Mouse (Mus musculus) embryonic facial prominence, embryonic 14.5 days (tissue): Measurements from ENCODE around the gene Foxp1. TPM values are rescaled to one million over a fixed set of nuclear protein-coding genes. Genes with fewer than 3 reads are reported as not detected.

Experiments
- ATAC-seq: fragments of 200-750 bp; cut with Nextera tagmentation; 2 replicates; pipeline ENCODE4 v1.8.0; 2017; ENCODE audit warnings: low read depth, moderate number of reproducible peaks, moderate TSS enrichment
- DNase-seq: peaks from one replicate; pipeline ENCODE4 v3.0.0-alpha.2; 2015; ENCODE audit warnings: low spot score
- H3K27ac ChIP-seq: fragments of 300-500 bp; sonication (generic); replicated peaks from 2 replicates; pipeline ENCODE4 v1.5.1; 2014; ENCODE audit warnings: low read depth, mild to moderate bottlenecking, low read length, moderate library complexity
- H3K27me3 ChIP-seq: fragments of 300-500 bp; sonication (generic); replicated peaks from 2 replicates; pipeline ENCODE4 v1.6.1; 2014; ENCODE audit warnings: low read length; ENCODE audit not compliant: control insufficient read depth, insufficient read depth
- H3K36me3 ChIP-seq: fragments of 300-500 bp; sonication (generic); 2 replicates; pipeline ENCODE4 v1.6.1; 2014; ENCODE audit warnings: low read length, mixed read lengths; ENCODE audit not compliant: control insufficient read depth, insufficient read depth
- H3K4me1 ChIP-seq: fragments of 300-500 bp; sonication (generic); 2 replicates; pipeline ENCODE4 v1.6.1; 2014; ENCODE audit warnings: antibody characterized with exemption, low read length; ENCODE audit not compliant: control insufficient read depth, insufficient read depth
- H3K4me2 ChIP-seq: fragments of 300-500 bp; sonication (generic); 2 replicates; pipeline ENCODE4 v1.6.1; 2014; ENCODE audit warnings: low read depth, mild to moderate bottlenecking, low read length, moderate library complexity, mixed read lengths
- H3K4me3 ChIP-seq: fragments of 300-500 bp; sonication (generic); 2 replicates; pipeline ENCODE4 v1.5.1; 2014; ENCODE audit warnings: low read depth, mild to moderate bottlenecking, low read length
- H3K9ac ChIP-seq: fragments of 300-500 bp; sonication (generic); 2 replicates; pipeline ENCODE4 v1.6.1; 2014; ENCODE audit warnings: low read depth, mild to moderate bottlenecking, low read length, moderate library complexity, mixed read lengths
- H3K9me3 ChIP-seq: fragments of 300-500 bp; sonication (generic); 2 replicates; pipeline ENCODE4 v1.6.1; 2016; ENCODE audit warnings: low read length; ENCODE audit not compliant: control insufficient read depth
- WGBS: fragments of 180-500 bp; shearing (Covaris S2); extraction: QIAGEN DNeasy Blood & Tissue Kit; methylation state at CpG from one replicate; pipeline ENCODE4 v1.1.7; 2014; 5-methylcytosine and 5-hydroxymethylcytosine counted together
- polyA plus RNA-seq: library from polyadenylated mRNA; unstranded; fragments of >200 nt; fragmentation: Nextera tagmentation; extraction: Ambion mirVana; gene quantifications from 2 replicates; pipeline ENCODE4 v1.2.1, GENCODE M21; 2014

Foxp1 gene
- polyA plus RNA-seq, 1 experiment from 2014 or later: 80.1 TPM

DNA sequence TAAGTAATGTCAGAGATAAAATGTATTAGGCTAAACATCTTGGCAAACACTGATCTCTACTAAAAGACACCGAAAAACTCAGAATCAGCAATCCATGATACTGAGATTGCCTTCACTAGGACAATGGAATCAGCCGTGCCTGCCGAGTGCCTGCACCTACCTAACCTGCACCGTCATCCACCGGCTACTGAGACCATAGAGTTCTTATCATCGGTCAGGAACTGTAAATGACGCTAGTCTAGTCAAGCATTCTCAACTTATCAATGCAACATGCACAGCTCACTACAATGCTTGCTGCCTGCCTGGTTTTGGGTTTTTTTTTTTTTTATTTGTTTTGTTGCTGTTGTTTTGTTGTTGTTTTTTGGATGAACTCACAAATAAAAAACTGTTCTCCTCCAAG, 542.1 kb downstream of the Foxp1 start:
- no peak for ATAC-seq
- Histone ChIP-seq H3K27ac (no peak overlapping the region), H3K9ac (no peak overlapping the region), H3K27me3 (no peaks in the 10 kb centered on the region), H3K4me3 (no peak overlapping the region), H3K9me3 (no peaks in the 10 kb centered on the region), H3K4me1 (no peaks in the 10 kb centered on the region), H3K4me2 (no peak overlapping the region), H3K36me3 (peaks cover 15% of the 10 kb centered on the region)
- WGBS: 94% methylated on average over 7 of the region's 7 CpGs
- no peak for DNase-seq

DNA sequence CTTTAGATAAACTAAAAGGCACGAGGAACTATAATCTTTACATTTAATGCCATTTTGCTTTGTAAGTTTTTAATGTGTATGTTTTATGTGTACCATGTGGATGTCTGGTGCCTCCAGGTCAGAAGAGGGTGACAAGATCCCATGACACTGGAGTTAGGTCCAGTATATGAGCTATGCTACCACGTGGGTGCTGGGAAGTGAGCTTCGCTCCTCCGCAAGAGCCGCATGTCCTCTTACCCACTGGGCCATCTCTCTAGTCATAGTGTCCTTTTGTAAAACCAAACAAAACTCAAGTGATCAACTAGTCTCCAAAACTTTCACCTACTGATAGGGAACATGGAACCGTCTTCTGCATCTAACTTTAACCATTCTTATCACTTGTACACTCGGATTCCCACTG, 542.5 kb downstream of the Foxp1 start:
- no peak overlapping the region for H3K4me3 ChIP-seq
- no peaks in the 10 kb centered on the region for H3K9me3 ChIP-seq
- no peak overlapping the region for H3K4me2 ChIP-seq
- H3K27me3 ChIP-seq: no peaks in the 10 kb centered on the region
- no peak overlapping the region for H3K27ac ChIP-seq
- DNase-seq: no peak
- H3K4me1 ChIP-seq: no peaks in the 10 kb centered on the region
- H3K9ac ChIP-seq: no peak overlapping the region
- no peak for ATAC-seq
- 95% methylated on average over 7 of the region's 7 CpGs for WGBS
- peaks cover 15% of the 10 kb centered on the region for H3K36me3 ChIP-seq

DNA sequence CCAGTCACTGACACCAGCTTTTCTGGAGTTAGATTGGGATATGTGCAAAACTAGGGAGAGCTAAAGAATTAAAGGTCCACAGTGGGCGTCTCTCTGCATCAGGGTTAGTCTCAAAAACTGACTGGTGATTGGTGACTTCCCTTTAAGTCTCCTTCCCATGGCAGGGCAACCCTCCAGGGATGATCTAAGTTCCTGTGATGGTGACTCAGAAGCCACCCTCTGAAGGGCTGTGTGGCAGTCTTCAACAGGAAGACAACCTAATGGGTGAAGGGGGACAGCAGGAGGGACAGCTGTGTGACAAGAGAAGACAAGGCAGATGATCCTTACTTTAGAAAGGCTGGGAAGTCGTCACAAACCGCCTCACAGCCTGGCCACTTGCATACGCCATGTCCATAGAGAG, 544.7 kb downstream of the Foxp1 start:
- Histone ChIP-seq H3K27ac (no peak overlapping the region), H3K4me2 (no peak overlapping the region), H3K4me1 (no peaks in the 10 kb centered on the region), H3K9me3 (no peaks in the 10 kb centered on the region), H3K4me3 (no peak overlapping the region), H3K9ac (no peak overlapping the region), H3K36me3 (peaks cover 32% of the 10 kb centered on the region), H3K27me3 (no peaks in the 10 kb centered on the region)
- DNase-seq (no peak), ATAC-seq (no peak)
- 96% methylated on average over 4 of the region's 4 CpGs for WGBS

DNA sequence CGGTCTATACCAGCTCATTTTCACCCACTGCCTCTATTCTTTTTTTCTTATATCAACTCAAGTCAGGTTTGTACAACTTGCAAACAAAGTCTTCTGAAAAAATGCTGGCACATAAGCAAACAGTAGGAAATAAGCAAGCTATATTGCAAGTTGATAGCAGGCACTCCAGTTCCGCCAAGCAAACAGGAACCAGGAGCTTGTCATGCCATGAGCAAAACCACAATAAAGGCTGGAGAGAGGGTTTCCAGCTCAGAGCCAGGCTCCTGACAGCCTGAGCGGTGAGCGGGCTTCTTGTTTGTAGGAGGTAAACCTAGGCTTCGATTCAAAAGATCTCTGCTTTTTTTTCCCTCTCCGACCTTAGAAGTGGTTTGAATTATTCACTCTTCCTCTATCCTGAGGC, 546.6 kb downstream of the Foxp1 start:
- ATAC-seq (no peak; the same call in 1 of the 2 replicates), DNase-seq (peak; percentile 50)
- H3K36me3 ChIP-seq: peaks cover 32% of the 10 kb centered on the region
- no peak overlapping the region for H3K4me2 ChIP-seq
- 58% methylated on average over 6 of the region's 6 CpGs for WGBS
- no peak overlapping the region for H3K27ac ChIP-seq
- H3K4me1 ChIP-seq: peaks cover 8% of the 10 kb centered on the region; the same call in 1 of the 2 replicates
- no peaks in the 10 kb centered on the region for H3K9me3 ChIP-seq
- no peaks in the 10 kb centered on the region for H3K27me3 ChIP-seq
- H3K4me3 ChIP-seq: no peak overlapping the region
- no peak overlapping the region for H3K9ac ChIP-seq

GRCm38 (mm10) chr6:98973433-98973832, 549.1 kb downstream of the Foxp1 start:
- Histone ChIP-seq H3K9ac (no peak overlapping the region), H3K4me2 (no peak overlapping the region), H3K27ac (no peak overlapping the region), H3K27me3 (no peaks in the 10 kb centered on the region), H3K9me3 (no peaks in the 10 kb centered on the region), H3K36me3 (peaks cover 32% of the 10 kb centered on the region), H3K4me3 (no peak overlapping the region), H3K4me1 (peaks cover 18% of the 10 kb centered on the region)
- DNase-seq: no peak
- no peak for ATAC-seq
- 89% methylated on average over 5 of the region's 5 CpGs for WGBS

GRCm38 (mm10) chr6:98972404-98972803, 550.1 kb downstream of the Foxp1 start:
- peaks cover 25% of the 10 kb centered on the region for H3K36me3 ChIP-seq
- H3K27me3 ChIP-seq: no peaks in the 10 kb centered on the region
- H3K4me2 ChIP-seq: no peak overlapping the region
- no peaks in the 10 kb centered on the region for H3K9me3 ChIP-seq
- 35% methylated on average over 7 of the region's 7 CpGs for WGBS
- no peak overlapping the region for H3K4me3 ChIP-seq
- DNase-seq (peak; percentile 59), ATAC-seq (peak; percentile 23; the same call in 1 of the 2 replicates)
- H3K9ac ChIP-seq: no peak overlapping the region
- H3K27ac ChIP-seq: peak overlapping the region; percentile 40; the same call in 1 of the 2 replicates
- H3K4me1 ChIP-seq: peaks cover 18% of the 10 kb centered on the region

- no peak overlapping the region for H3K27ac ChIP-seq
- H3K9me3 ChIP-seq: no peaks in the 10 kb centered on the region
- peaks cover 4% of the 10 kb centered on the region; the same call in 1 of the 2 replicates for H3K4me1 ChIP-seq
- H3K36me3 ChIP-seq: 0 out of 2 replicates have a peak, but pooled peaks cover 3% of the 10 kb centered on the region
- ATAC-seq: no peak
- WGBS: 84% methylated on average over 6 of the region's 6 CpGs
- no peak overlapping the region for H3K9ac ChIP-seq
- no peaks in the 10 kb centered on the region for H3K27me3 ChIP-seq
- H3K4me3 ChIP-seq: no peak overlapping the region
- DNase-seq: no peak
- no peak overlapping the region for H3K4me2 ChIP-seq
These were observed 563.2 kb downstream of the Foxp1 start for GRCm38 (mm10) chr6:98959333-98959732.

GRCm38 (mm10) chr6:98956522-98957169, 565.9 kb downstream of the Foxp1 start:
- ATAC-seq: no peak

DNA sequence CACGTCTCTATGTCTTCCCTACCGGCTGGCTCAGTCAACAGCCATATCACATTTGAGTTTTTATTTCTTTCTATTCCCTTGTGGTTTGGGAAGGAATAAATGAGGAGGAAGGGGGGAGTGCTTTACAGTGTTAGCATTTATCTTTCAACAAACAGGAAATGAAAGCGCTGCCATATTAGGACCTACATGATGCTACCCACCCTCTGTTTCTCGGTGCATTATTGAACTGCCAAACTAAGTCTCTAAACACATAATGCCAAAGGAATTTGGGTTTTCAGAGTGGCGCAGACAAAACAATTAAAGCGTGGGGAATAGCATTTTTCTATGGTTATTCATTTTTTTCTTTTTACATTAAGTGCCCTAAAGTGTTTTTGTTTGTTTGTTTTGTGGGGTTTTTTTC, 566.8 kb downstream of the Foxp1 start:
- H3K4me3 ChIP-seq: no peak overlapping the region
- H3K27me3 ChIP-seq: no peaks in the 10 kb centered on the region
- no peak overlapping the region for H3K27ac ChIP-seq
- 0 out of 2 replicates have a peak, but pooled peaks have one; percentile 42 for ATAC-seq
- H3K4me1 ChIP-seq: peaks cover 11% of the 10 kb centered on the region
- H3K4me2 ChIP-seq: no peak overlapping the region
- peaks cover 14% of the 10 kb centered on the region for H3K36me3 ChIP-seq
- WGBS: 54% methylated on average over 6 of the region's 6 CpGs
- H3K9ac ChIP-seq: no peak overlapping the region
- no peaks in the 10 kb centered on the region for H3K9me3 ChIP-seq
- no peak for DNase-seq

More at GRCm38 (mm10) chr6:98956522-98957169, 565.9 kb downstream of the Foxp1 start:
- peaks cover 14% of the 10 kb centered on the region for H3K36me3 ChIP-seq
- no peak overlapping the region for H3K9ac ChIP-seq
- no peak for DNase-seq
- no peaks in the 10 kb centered on the region for H3K9me3 ChIP-seq
- H3K4me1 ChIP-seq: peaks cover 4% of the 10 kb centered on the region; the same call in 1 of the 2 replicates
- no peaks in the 10 kb centered on the region for H3K27me3 ChIP-seq
- H3K27ac ChIP-seq: no peak overlapping the region
- H3K4me2 ChIP-seq: no peak overlapping the region
- H3K4me3 ChIP-seq: no peak overlapping the region
- WGBS: 81% methylated on average over 9 of the region's 9 CpGs
